Mouse (Mus musculus) heart, postnatal 25 days (tissue): Measurements from ENCODE around the gene B4galt4. TPM values are rescaled to one million over a fixed set of nuclear protein-coding genes. Genes with fewer than 3 reads are reported as not detected.
"Not testable (repeated sequence)": the region's sequence is repeated elsewhere in the genome, so short reads cannot be mapped to it uniquely, and the experiment has no call there.

ENCODE experiments used
- DNase-seq: peaks from one replicate; pipeline ENCODE4 v3.0.0; 2022; ENCODE audit warnings: low spot score
- intact Hi-C: fragments of 180-260 bp; cut with DNase I; formaldehyde crosslinking; loops from one replicate; pipeline ENCODE4 v1.15.1; 2025
- total RNA-seq, 2 experiments: library from RNA; stranded (reverse); gene quantifications; 2 replicates each; pipeline ENCODE4 v1.2.3; 2021

B4galt4 gene
- total RNA-seq, result 10 to 100 TPM in 1 of 2 experiments, 1 to 10 TPM in 1; 9.2 to 11.0 TPM

DNA sequence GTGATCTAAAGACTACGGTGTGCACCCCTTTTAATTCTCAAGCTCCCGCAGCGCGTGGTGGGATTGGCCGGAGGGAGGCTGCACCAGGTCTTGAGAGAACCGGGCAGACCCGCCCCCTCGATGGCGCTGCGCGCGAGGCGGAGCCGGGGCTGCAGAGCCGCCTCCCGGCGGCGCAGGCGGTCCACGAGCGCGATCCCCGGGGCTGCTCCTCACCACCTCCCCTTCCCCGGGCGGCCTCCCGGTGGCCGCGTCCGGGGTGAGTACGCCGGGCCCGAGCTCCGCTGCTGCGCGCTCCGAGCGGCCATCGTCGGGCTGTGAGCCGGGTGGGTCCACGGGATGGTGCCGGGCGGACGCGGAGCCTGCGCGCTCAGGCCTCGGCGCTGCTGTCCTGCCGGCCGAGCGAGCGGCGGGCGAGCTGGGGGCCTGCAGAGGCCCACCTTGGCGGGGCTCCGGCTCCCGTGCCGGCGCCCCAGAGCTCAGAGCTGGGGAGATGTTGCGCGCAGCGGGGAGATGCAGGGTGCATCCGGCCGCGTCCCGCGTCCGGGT, at the start of gene B4galt4:
Gene B4galt4 (plus strand): TSS at position 152 of the 546 bp plus-strand sequence.
- peak; percentile 78 for DNase-seq
- intact Hi-C loops, result no loop called here

DNA sequence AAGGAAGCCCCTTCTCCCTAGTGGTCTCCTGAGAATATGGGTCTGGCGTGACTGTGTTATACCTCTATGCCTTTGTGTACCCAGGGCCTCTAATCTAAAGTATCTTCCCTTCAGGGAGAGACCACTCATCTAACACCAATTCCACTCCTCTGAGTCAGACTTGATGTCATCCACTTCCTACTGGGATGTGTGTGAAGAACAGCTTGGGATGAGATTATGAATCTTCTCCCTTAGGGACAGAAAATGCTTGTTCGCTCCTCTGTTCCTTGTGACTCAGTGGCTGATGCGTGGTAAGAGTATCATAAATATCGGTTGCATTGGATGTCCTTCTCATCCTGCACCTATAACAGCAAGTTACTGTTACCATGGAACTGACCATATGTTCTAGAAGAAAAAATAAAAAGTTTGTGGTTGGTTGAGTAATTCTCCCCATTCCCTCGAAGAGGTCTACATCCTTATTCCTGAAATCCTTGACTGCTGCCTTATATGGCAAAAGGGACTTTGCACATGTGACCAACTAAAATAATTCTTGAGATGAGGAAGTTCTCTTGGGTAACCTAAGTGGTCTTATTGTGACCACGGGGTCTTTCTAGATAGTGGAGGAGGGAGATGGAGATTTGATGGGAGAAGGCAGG, 47.0 kb upstream of the B4galt4 start:
- no peak for DNase-seq
- intact Hi-C loops, result no loop called here

DNA sequence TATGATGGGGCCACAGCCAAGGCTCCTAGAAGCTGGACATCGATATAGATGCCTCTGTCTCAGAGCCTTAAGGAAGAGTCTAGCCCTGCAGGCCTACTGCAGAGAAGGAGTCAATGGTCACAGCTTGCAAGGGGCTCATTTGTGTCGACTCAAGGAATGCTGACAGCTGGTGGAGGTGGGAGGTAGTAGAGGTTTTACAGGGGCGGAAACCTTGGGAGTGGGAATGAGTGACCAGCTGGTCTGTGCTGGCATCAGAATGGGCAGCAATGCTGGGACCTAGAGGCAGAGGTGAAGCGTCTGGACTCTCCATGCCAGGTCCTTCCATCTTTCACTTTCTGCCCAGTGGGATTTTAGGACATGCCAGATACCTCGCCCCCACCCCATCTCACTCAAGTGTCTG, 46.5 kb upstream of the B4galt4 start:
- no peak for DNase-seq
- intact Hi-C loops, result no loop called here

GRCm38 (mm10) chr16:38697611-38698010, 44.5 kb upstream of the B4galt4 start:
- DNase-seq, result no peak
- intact Hi-C loops, result no loop called here

DNA sequence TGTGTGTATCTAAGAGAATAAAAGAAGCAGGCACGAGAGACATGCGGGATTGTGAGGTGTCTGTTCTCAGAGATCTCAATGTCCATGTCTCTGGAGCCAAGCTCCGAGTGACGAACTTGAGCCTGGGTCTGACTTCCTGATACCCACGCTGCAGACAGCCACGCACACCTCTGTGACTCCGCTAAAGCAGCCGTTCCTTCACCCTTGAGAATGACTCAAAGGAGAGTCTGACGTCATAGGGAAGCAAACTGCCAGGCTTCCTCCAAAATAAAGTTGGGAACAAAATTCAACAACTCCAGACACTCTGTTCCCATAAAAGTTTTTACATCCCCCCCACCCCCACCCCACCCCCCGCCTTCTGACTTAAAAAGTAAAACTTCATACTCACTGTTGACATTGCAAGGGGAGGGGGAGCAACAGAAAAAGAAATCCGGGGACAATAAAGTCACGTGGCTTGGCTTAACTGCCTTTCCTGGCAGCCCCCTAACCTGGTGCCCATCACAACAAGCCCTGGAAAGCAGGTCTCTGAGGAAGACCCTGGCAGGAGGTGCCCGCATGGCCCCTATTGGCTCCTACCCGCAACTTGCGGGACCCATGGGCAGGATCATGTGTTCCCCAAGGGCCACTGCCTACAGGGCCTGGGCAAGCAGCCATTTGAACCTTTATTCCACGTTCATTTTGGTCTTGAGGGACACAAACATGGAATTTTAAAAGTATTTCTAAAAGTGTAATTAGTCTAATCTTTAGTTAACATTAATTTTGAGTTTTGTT, 41.5 kb upstream of the B4galt4 start:
- intact Hi-C loops, result loop anchor here (10.0 kb wide), 1 partner anchor 66 kb away; no protein-coding TSS in a partner anchor
- no peak for DNase-seq

DNA sequence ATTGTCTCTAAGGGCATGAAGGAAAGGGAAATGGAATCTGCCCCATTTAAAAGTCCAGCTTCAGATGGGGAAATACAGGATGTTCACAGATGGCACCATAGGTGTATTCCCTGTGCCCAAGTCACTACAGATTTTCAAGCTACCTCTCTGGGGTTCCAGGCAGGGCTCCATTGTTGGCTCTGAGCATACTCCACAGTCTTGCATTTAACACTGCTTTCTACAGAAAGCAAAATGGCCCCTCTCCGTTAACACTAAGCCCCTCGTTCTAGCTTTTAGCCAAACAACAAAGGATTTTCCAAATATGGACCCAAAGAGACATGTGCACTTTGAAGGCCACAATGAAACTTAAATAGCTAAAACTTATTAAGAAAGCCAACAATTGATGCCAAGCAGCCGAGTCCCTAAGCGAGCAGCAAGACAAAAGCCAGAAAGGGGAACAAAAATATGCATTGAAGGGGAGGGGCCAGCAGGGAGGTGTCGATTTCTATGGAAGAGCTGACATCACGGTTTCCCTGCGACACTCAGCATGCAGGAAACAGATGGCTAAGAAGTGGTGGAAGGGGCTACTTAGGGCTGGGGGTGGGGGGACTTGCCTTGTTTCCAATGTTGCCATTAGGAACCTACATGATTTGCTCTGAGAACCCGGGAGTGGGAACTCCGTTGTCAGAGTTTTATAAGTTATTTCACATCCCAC, 40.4 kb upstream of the B4galt4 start:
- no peak for DNase-seq
- intact Hi-C loops, result loop anchor here (10.0 kb wide), 1 partner anchor 67 kb away; no protein-coding TSS in a partner anchor

DNA sequence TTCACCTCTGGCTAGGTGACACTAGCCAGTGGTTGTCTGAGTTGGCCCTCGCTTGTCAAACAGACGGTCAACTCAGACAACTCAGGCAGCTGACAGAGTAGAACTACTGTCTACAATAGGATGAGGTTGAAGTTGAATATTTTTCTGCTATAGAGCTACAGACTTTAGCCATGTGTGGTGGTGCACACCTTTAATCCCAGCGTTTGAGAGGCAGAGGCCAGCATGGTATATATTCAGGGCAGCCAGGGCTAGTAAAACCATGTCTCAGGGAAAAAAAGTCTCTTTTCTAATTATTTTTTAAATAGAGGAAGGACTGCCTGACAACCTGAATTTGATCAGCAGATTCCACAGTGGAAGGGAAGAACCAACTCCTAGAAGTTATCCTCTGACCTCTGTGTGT, 39.7 kb upstream of the B4galt4 start:
- intact Hi-C loops, result loop anchor here (10.0 kb wide), 1 partner anchor 68 kb away; no protein-coding TSS in a partner anchor
- no peak for DNase-seq

- DNase-seq, result no peak
- intact Hi-C loops, result loop anchor here (10.0 kb wide), 1 partner anchor 69 kb away; no protein-coding TSS in a partner anchor
Measured at GRCm38 (mm10) chr16:38703501-38703900, 38.6 kb upstream of the B4galt4 start.

- no peak for DNase-seq
- intact Hi-C loops, result loop anchor here (10.0 kb wide), 1 partner anchor 71 kb away; no protein-coding TSS in a partner anchor
Measured at GRCm38 (mm10) chr16:38705531-38706281, 36.4 kb upstream of the B4galt4 start.

- intact Hi-C loops, result loop anchor here (10.0 kb wide), 1 partner anchor 72 kb away; no protein-coding TSS in a partner anchor
- no peak for DNase-seq
Measured at GRCm38 (mm10) chr16:38706782-38707181, 35.3 kb upstream of the B4galt4 start.

- DNase-seq, result no peak
- intact Hi-C loops, result loop anchor here (10.0 kb wide), 1 partner anchor 74 kb away; no protein-coding TSS in a partner anchor
Measured at GRCm38 (mm10) chr16:38708962-38709520, 33.0 kb upstream of the B4galt4 start.

DNA sequence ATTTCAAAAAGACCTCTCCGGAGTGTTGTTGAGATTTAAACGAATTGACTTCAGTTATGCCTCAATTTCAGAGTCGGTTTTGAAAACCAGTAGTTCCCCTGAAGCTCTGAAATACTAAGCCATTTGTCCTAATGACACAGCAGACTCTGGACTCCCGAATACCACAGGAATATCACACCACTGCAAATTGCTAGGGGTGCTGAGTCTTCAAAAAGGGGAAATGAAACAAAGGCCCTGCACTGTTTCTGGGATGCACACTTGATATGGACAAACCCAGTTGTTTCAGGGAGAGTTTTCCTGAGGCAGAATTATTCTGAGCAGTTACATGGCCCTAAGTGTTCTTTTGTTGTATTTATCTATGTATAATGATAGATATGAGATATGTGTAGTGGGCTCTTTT, 30.8 kb upstream of the B4galt4 start:
- intact Hi-C loops, result no loop called here

GRCm38 (mm10) chr16:38712105-38712504, 30.0 kb upstream of the B4galt4 start:
- intact Hi-C loops, result no loop called here
- no peak for DNase-seq

More for the DNA sequence above, 30.8 kb upstream of the B4galt4 start:
- DNase-seq, result no peak

- DNase-seq, result peak; percentile 90
- intact Hi-C loops, result no loop called here
Measured at GRCm38 (mm10) chr16:38712581-38713403, 29.3 kb upstream of the B4galt4 start, which contains the start of gene Arhgap31. Gene Arhgap31 (minus strand): TSS chr16:38713274.

GRCm38 (mm10) chr16:38713404-38714258, 28.4 kb upstream of the B4galt4 start:
- no peak for DNase-seq
- intact Hi-C loops, result no loop called here

- DNase-seq, intact Hi-C loops: not testable (repeated sequence)
Measured at GRCm38 (mm10) chr16:38714259-38714526, 27.9 kb upstream of the B4galt4 start.

DNA sequence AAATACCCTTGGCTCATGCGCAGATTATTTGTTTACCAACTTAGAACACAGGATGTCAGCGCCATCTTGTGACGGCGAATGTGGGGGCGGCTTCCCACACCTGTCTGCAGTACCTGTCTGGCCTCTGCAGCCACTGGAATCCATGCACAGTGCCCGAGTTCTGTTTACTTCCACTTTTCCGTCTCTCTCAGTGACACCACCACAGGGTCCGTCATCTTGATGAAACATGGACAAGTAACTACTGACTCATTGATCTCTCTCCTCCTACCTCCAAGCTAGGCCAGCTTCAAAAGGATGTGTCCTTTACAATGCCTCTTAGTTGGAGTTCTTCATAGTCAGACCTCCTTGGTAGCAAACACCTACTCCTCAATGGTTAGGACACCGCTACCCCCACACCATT, 20.7 kb upstream of the B4galt4 start:
- intact Hi-C loops, result loop anchor here (10.0 kb wide), 1 partner anchor 187 kb away; no protein-coding TSS in a partner anchor
- DNase-seq, result no peak
